Mouse (Mus musculus) G1E (cell line): ENCODE measurements around the gene Vmn2r52. TPM values are rescaled to one million over a fixed set of nuclear protein-coding genes. Genes with fewer than 3 reads are reported as not detected.
"Not testable (repeated sequence)": the region's sequence is repeated elsewhere in the genome, so short reads cannot be mapped to it uniquely, and the experiment has no call there.

Source experiments
- ATAC-seq: 2 replicates; pipeline ENCODE4 v1.8.0; 2016; ENCODE audit warnings: mild to moderate bottlenecking; ENCODE audit not compliant: insufficient number of reproducible peaks, poor library complexity, low FRiP score, severe bottlenecking; ENCODE audit errors: extremely low read depth
- DNase-seq: peaks from one replicate; pipeline ENCODE4 v3.0.0; 2012; ENCODE audit warnings: low spot score
- H3K27me3 ChIP-seq: 2 replicates; pipeline ENCODE4 v1.6.1; 2012; ENCODE audit warnings: mild to moderate bottlenecking, low read length, inconsistent platforms; ENCODE audit not compliant: insufficient read depth
- H3K36me3 ChIP-seq: replicated peaks from 2 replicates; pipeline ENCODE3; 2012; ENCODE audit warnings: mild to moderate bottlenecking, inconsistent platforms
- H3K4me1 ChIP-seq: 2 replicates; pipeline ENCODE4 v1.6.1; 2012; ENCODE audit warnings: low read depth, low read length, inconsistent platforms, mixed read lengths; ENCODE audit not compliant: insufficient read depth
- H3K4me3 ChIP-seq: 2 replicates; pipeline ENCODE4 v1.5.1; 2012; ENCODE audit warnings: low read depth, mild to moderate bottlenecking, inconsistent platforms, low read length, moderate library complexity, mixed read lengths
- H3K9me3 ChIP-seq: replicated peaks from 2 replicates; pipeline ENCODE4 v1.6.1; 2012; ENCODE audit warnings: inconsistent platforms
- CTCF ChIP-seq: IDR thresholded peaks from 2 replicates; pipeline ENCODE4 v1.5.1; 2012; ENCODE audit warnings: low read depth, low read length, inconsistent platforms, mixed read lengths
- GATA1 ChIP-seq: IDR thresholded peaks from 2 replicates; pipeline ENCODE4 v1.6.1; 2012; ENCODE audit warnings: borderline replicate concordance, low read length, inconsistent platforms, mixed read lengths
- GATA2 ChIP-seq: IDR thresholded peaks from 2 replicates; pipeline ENCODE4 v1.6.1; 2012; ENCODE audit warnings: low read depth, low read length, inconsistent platforms, borderline replicate concordance
- POLR2AphosphoS5 ChIP-seq: IDR thresholded peaks from 2 replicates; pipeline ENCODE4 v1.6.1; 2012; ENCODE audit warnings: low read depth, low read length, inconsistent platforms; ENCODE audit not compliant: insufficient replicate concordance
- TAL1 ChIP-seq: conservative IDR thresholded peaks from 2 replicates; pipeline ENCODE4 v1.6.1; 2012; ENCODE audit warnings: low read depth, low read length, inconsistent platforms, mixed read lengths
- polyA plus RNA-seq: library from polyadenylated mRNA; stranded (reverse); fragments of >175 nt; gene quantifications from 2 replicates; pipeline ENCODE4 v1.2.3, GENCODE M21; 2012
- total RNA-seq, 2 experiments: library from RNA; stranded (forward) in 1 of 2; stranded (reverse) in 1 of 2; fragments of 200-1000 nt in 1 of 2; fragments of >200 nt in 1 of 2; fragmentation: Nextera tagmentation in 1 of 2; gene quantifications; 2 replicates each; pipeline ENCODE4 v1.2.3; 2014 to 2017

The Vmn2r52 gene
- not detected in 2 replicates for total RNA-seq (2014; fragmentation: Nextera tagmentation)
- total RNA-seq (2017), result 0.05 and 0.06 TPM in 2 replicates
- not detected in 2 replicates for polyA plus RNA-seq

DNA sequence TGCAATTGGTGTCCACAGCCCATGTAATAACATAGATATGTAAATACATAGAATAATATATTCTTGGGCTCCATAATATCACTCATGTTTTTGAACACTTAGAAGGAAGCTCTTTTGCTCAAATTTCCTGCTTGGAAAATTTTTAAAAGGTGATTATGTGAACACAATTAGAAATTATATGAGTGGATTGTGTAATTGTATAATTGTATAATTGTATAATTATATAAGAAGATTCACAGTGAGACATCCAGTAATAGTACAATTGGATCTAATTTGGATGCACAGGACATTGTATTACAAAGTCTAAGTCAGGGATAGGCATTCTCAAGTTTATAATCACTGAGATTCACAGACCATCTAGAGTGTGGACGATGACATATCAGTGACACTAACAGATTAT is at the start of gene Vmn2r52:
TSS of gene Vmn2r52 (minus strand) at position 101 of the 400 bp plus-strand sequence.
- H3K36me3 ChIP-seq, result no peaks in the 10 kb centered on the region
- H3K27me3 ChIP-seq, result no peaks in the 10 kb centered on the region
- no peaks in the 10 kb centered on the region for H3K4me1 ChIP-seq
- H3K9me3 ChIP-seq, result no peaks in the 10 kb centered on the region
- H3K4me3 ChIP-seq, result no peak within 1 kb of the TSS
- ATAC-seq, result no peak
- TF ChIP-seq GATA2 (no peak), CTCF (no peak), TAL1 (no peak), POLR2AphosphoS5 (no peak), GATA1 (no peak)
- no peak for DNase-seq

DNA sequence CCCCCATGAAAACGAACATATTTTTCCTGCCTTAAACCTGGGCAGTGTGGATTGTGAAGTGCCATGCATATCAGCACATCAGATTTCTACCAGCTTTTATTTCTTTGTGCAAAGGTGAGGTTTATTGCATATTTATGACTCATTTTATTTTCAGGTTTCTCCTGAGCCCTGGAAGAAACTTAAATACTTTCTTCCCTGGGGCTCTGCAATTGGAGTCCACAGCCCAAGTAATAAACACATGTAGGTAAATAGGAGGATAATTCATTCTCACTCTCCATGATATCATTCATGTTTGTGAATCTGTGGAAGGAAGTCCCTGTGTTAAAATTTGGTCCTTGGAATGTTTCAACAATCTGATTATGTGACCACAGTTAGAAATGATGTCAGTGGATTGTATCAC is 70.7 kb downstream of the Vmn2r52 start, which contains the start of gene Vmn2r51:
TSS of gene Vmn2r51 (minus strand) at position 101 of the 400 bp plus-strand sequence.
- not testable (repeated sequence) for H3K4me1 ChIP-seq, H3K36me3 ChIP-seq, H3K4me3 ChIP-seq, H3K9me3 ChIP-seq, ATAC-seq, H3K27me3 ChIP-seq, DNase-seq

Other genes with a start within 250 kb of the Vmn2r52 start
- gene Vmn2r48, start 223.0 kb downstream of the Vmn2r52 start, total RNA-seq (2014; fragmentation: Nextera tagmentation), result not detected in 2 replicates
- 0.11 TPM in 1 of 2 replicates, not detected in the other for gene Vmn2r48, start 223.0 kb downstream of the Vmn2r52 start, total RNA-seq (2017)
- not detected in 2 replicates for gene Vmn2r48, start 223.0 kb downstream of the Vmn2r52 start, polyA plus RNA-seq
- not detected in 2 replicates for gene Vmn2r49, start 184.3 kb downstream of the Vmn2r52 start, total RNA-seq (2014; fragmentation: Nextera tagmentation)
- gene Vmn2r49, start 184.3 kb downstream of the Vmn2r52 start, total RNA-seq (2017), result 0.12 and 0.33 TPM in 2 replicates
- gene Vmn2r49, start 184.3 kb downstream of the Vmn2r52 start, polyA plus RNA-seq, result not detected in 2 replicates
- not detected in 2 replicates for gene Vmn2r50, start 123.3 kb downstream of the Vmn2r52 start, total RNA-seq (2014; fragmentation: Nextera tagmentation)
- 0.06 and 0.22 TPM in 2 replicates for gene Vmn2r50, start 123.3 kb downstream of the Vmn2r52 start, total RNA-seq (2017)
- not detected in 2 replicates for gene Vmn2r50, start 123.3 kb downstream of the Vmn2r52 start, polyA plus RNA-seq
- not detected in 2 replicates for gene Vmn2r51, start 70.8 kb downstream of the Vmn2r52 start, total RNA-seq (2014; fragmentation: Nextera tagmentation)
- not detected in 2 replicates for gene Vmn2r51, start 70.8 kb downstream of the Vmn2r52 start, total RNA-seq (2017)
- not detected in 2 replicates for gene Vmn2r51, start 70.8 kb downstream of the Vmn2r52 start, polyA plus RNA-seq
- gene Vmn1r66, start 101.4 kb upstream of the Vmn2r52 start, total RNA-seq (2014; fragmentation: Nextera tagmentation), result not detected in 2 replicates
- gene Vmn1r66, start 101.4 kb upstream of the Vmn2r52 start, total RNA-seq (2017), result 0.06 and 0.16 TPM in 2 replicates
- gene Vmn1r66, start 101.4 kb upstream of the Vmn2r52 start, polyA plus RNA-seq, result not detected in 2 replicates